Mouse (Mus musculus): ENCODE results near the gene Gm5127. TPM values are rescaled to one million over a fixed set of nuclear protein-coding genes. Genes with fewer than 3 reads are reported as not detected.

Gene Gm5127
- 0.18 and 0.48 TPM in 2 replicates for polyA plus RNA-seq (2015; fragmentation: Nextera tagmentation; extraction: Ambion mirVana)

DNA sequence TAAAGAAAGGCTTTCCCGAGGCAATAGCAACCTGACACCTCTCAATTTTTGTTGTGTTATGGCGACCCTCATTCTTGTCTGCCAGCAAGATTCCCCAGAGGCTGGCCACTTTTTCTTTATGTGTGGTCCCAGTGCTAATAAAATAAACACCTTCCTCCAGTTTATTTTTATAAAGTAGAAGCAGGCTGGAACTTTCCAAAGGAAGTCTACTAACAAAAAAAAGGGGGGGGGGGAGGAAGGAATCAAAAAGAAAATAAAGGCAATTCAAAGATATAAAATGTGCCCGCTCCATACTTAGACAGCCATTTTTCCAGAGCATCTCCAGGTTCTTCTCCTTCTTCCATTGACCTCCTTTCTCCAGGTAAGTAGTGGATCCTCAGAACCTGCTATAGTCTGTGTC lies at the start of gene Gm5127:
Gm5127 (plus strand) TSS at position 301 of the 400 bp plus-strand sequence.

DNA sequence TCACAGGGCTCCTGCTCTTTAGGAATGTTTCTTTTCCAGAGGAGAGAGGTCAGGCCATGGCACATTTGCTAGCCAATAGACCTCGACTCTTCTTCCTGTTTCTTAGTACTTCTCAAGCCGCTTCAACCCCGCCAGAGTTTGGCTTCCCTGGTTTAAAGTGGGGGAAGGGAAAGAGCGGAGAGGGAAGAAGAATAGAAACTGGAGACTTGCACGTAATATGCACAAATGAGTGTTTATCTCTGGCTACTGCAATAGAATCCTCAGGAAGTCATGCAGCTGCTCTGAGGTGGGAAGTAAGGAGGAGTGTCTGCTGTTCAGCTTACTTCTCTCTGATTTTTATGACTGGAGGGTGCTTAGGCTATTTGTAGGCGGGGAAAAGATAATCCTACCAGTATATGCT lies 20.4 kb downstream of the Gm5127 start, which contains the start of gene Cysltr1:
Cysltr1 (minus strand) TSS at position 294 of the 400 bp plus-strand sequence.

Small RNAs within 50 kb of the gene (microRNA-seq; reads per million reads assigned to microRNA genes)
- not detected for gene Gm22102

Other genes with a start within 250 kb of the Gm5127 start
- gene Fndc3c1, start 97.8 kb upstream of the Gm5127 start, polyA plus RNA-seq (2015; fragmentation: Nextera tagmentation; extraction: Ambion mirVana) = not detected in 2 replicates
- 1.4 and 1.6 TPM in 2 replicates for gene Cysltr1, start 20.5 kb downstream of the Gm5127 start, polyA plus RNA-seq (2015; fragmentation: Nextera tagmentation; extraction: Ambion mirVana)

All from neural tube, postnatal 0 days (tissue).